Mouse (Mus musculus): ENCODE measurements around the gene Npr2. TPM values are rescaled to one million over a fixed set of nuclear protein-coding genes. Genes with fewer than 3 reads are reported as not detected.
"Not testable (repeated sequence)": the region's sequence is repeated elsewhere in the genome, so short reads cannot be mapped to it uniquely, and the experiment has no call there.

Npr2 gene
- polyA plus RNA-seq, 1 experiment from 2014 or later = 4.8 TPM

DNA sequence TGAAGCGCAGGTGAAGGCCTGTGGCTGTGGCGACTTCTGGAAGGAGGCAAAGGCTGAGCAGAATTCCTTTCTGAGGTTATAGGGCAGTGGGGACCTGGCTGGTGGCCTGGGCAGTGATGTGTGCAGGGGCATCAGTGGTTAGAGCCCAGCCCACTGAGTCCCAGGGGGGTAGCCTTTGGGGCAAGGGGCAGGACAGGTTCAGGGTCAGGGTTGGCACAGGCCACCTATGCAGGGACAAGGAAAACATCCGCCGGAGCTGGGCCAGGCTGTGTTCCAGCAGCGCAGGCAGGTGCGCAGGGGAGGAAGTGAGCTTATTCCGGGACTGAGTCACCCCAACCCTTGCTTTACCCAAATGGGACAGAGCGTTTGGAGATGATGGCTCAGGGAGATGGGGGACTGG lies 45.3 kb upstream of the Npr2 start:
- Histone ChIP-seq H3K4me2 (replicated peaks; ENCODE audit: low read depth) (no peak overlapping the region), H3K4me1 (replicated peaks; ENCODE audit: control insufficient read depth, insufficient read depth) (no peaks in the 10 kb centered on the region), H3K36me3 (ENCODE audit: control insufficient read depth, insufficient read depth, low read length) (peaks cover 19% of the 10 kb centered on the region), H3K9ac (ENCODE audit: low read length) (no peak overlapping the region; the same call in 1 of the 2 replicates), H3K27me3 (ENCODE audit: control insufficient read depth, insufficient read depth, low read length) (no peaks in the 10 kb centered on the region), H3K4me3 (ENCODE audit: low read depth, low read length) (no peak overlapping the region), H3K27ac (replicated peaks) (no peak overlapping the region), H3K9me3 (ENCODE audit: control insufficient read depth, low read length) (no peaks in the 10 kb centered on the region)
- WGBS = 64% methylated on average over 8 of the region's 8 CpGs
- TF ChIP-seq CTCF (IDR thresholded peaks at IDR 0.05; ENCODE audit: low read depth) (no peak), EP300 (optimal IDR thresholded peaks at IDR 0.05) (no peak)
- no peak for DNase-seq (ENCODE audit: low spot score)
- 0 out of 2 replicates have a peak, but pooled peaks have one; percentile 19 for ATAC-seq (ENCODE audit: low FRiP score, low TSS enrichment)

DNA sequence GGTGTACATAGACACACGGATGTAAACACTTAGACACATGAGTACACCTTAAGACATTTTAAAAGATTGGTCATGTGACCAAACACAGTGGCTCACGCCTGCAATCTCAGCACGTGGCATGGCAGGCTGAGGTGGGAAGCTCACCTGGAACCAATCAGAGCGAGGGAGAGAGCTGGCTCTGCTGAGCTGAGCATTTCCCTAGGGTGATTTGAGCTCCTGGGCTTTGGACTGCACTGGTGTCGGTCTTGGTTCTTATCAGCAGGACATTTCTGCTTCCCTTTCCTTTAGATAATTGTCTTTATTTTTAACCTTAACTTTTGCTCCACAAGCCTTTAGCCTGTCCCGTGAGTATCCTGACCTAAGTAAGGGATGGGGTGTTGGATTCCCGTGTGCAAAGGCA lies 44.1 kb upstream of the Npr2 start:
- no peak for DNase-seq (ENCODE audit: low spot score)
- peaks cover 12% of the 10 kb centered on the region for H3K36me3 ChIP-seq (ENCODE audit: control insufficient read depth, insufficient read depth, low read length)
- H3K4me2 ChIP-seq (replicated peaks; ENCODE audit: low read depth) = no peak overlapping the region
- ATAC-seq (ENCODE audit: low FRiP score, low TSS enrichment) = peak; percentile 37; the same call in 1 of the 2 replicates
- H3K27ac ChIP-seq (replicated peaks) = no peak overlapping the region
- H3K4me1 ChIP-seq (replicated peaks; ENCODE audit: control insufficient read depth, insufficient read depth) = no peaks in the 10 kb centered on the region
- TF ChIP-seq CTCF (IDR thresholded peaks at IDR 0.05; ENCODE audit: low read depth) = no peak
- TF ChIP-seq EP300 (optimal IDR thresholded peaks at IDR 0.05) = no peak
- H3K4me3 ChIP-seq (ENCODE audit: low read depth, low read length) = no peak overlapping the region
- H3K9me3 ChIP-seq (ENCODE audit: control insufficient read depth, low read length) = no peaks in the 10 kb centered on the region
- H3K9ac ChIP-seq (ENCODE audit: low read length) = no peak overlapping the region
- 48% methylated on average over 7 of the region's 7 CpGs for WGBS
- H3K27me3 ChIP-seq (ENCODE audit: control insufficient read depth, insufficient read depth, low read length) = no peaks in the 10 kb centered on the region

DNA sequence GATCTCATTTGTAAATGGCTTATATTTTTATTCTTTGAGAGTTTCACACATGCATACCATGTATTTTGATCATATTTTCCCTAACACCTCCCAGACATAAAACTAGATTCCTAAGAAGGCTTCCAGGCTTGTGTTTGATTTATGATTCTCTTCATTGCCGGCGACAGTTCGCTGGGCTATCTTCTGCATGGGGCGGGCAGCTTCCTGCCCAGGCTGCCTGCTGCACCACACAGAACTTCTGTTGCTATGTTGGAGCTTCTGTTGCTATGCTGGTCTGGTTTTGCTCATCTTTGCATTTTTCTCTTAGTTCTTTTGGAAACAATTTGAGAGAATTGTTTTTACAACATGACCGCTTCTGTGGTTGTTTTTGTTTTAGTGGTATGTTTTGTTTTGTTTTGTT lies 40.2 kb upstream of the Npr2 start:
- no peaks in the 10 kb centered on the region for H3K9me3 ChIP-seq (ENCODE audit: control insufficient read depth, low read length)
- H3K27me3 ChIP-seq (ENCODE audit: control insufficient read depth, insufficient read depth, low read length) = no peaks in the 10 kb centered on the region
- no peak overlapping the region for H3K4me3 ChIP-seq (ENCODE audit: low read depth, low read length)
- no peak overlapping the region for H3K9ac ChIP-seq (ENCODE audit: low read length)
- H3K4me2 ChIP-seq (replicated peaks; ENCODE audit: low read depth) = no peak overlapping the region
- DNase-seq (ENCODE audit: low spot score) (no peak), ATAC-seq (ENCODE audit: low FRiP score, low TSS enrichment) (no peak)
- no peak for TF ChIP-seq EP300 (optimal IDR thresholded peaks at IDR 0.05)
- H3K4me1 ChIP-seq (replicated peaks; ENCODE audit: control insufficient read depth, insufficient read depth) = no peaks in the 10 kb centered on the region
- WGBS = 60% methylated on average over 5 of the region's 5 CpGs
- H3K27ac ChIP-seq (replicated peaks) = no peak overlapping the region
- no peaks in the 10 kb centered on the region for H3K36me3 ChIP-seq (ENCODE audit: control insufficient read depth, insufficient read depth, low read length)

DNA sequence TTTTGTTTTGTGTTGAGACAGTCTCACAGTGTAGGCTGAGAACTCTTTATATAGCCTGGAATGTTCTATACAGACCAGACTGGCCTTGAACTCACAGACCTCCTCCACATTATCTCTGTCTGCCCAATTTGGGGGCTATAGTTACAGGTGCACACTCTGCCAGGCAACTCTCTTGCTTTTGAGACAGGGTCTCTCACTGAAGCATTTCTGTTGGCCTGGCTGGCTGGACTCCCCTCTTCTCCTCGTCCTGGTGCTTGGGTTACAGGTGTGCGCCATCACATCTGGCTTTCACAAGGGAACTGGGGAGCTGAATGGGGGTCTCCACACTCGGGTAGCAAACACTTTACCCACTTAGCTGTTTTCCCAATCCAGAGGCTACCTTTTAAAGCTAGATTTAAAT lies 39.8 kb upstream of the Npr2 start:
- ATAC-seq (ENCODE audit: low FRiP score, low TSS enrichment) = no peak
- H3K4me1 ChIP-seq (replicated peaks; ENCODE audit: control insufficient read depth, insufficient read depth) = no peaks in the 10 kb centered on the region
- no peak overlapping the region for H3K27ac ChIP-seq (replicated peaks)
- 69% methylated on average over 3 of the region's 3 CpGs for WGBS
- no peaks in the 10 kb centered on the region for H3K36me3 ChIP-seq (ENCODE audit: control insufficient read depth, insufficient read depth, low read length)
- no peak overlapping the region for H3K4me3 ChIP-seq (ENCODE audit: low read depth, low read length)
- no peaks in the 10 kb centered on the region for H3K9me3 ChIP-seq (ENCODE audit: control insufficient read depth, low read length)
- no peak overlapping the region for H3K9ac ChIP-seq (ENCODE audit: low read length)
- TF ChIP-seq CTCF (IDR thresholded peaks at IDR 0.05; ENCODE audit: low read depth) (no peak), EP300 (optimal IDR thresholded peaks at IDR 0.05) (no peak)
- no peak overlapping the region for H3K4me2 ChIP-seq (replicated peaks; ENCODE audit: low read depth)
- H3K27me3 ChIP-seq (ENCODE audit: control insufficient read depth, insufficient read depth, low read length) = no peaks in the 10 kb centered on the region
- no peak for DNase-seq (ENCODE audit: low spot score)

DNA sequence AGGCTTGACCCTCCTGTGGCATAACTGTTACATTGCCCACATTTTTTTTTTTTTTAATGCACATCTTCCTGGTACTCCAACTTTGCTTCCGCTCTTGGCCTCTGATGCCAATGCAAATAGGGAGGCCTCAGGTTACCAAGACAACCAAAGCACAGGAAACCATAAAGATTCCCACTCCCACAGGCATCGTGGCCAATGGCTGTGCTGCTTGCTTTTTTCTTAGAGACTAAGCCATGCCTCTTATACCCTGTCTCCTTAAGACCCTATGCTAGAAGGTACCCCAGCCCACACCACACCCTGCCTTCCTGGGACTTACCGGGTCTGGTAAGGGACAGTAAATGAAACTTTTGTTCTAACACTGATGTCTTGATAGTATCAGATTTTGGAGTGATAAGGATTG lies 38.3 kb upstream of the Npr2 start:
- Histone ChIP-seq H3K27ac (replicated peaks) (no peak overlapping the region), H3K27me3 (ENCODE audit: control insufficient read depth, insufficient read depth, low read length) (no peaks in the 10 kb centered on the region), H3K36me3 (ENCODE audit: control insufficient read depth, insufficient read depth, low read length) (no peaks in the 10 kb centered on the region), H3K4me1 (replicated peaks; ENCODE audit: control insufficient read depth, insufficient read depth) (no peaks in the 10 kb centered on the region), H3K4me3 (ENCODE audit: low read depth, low read length) (no peak overlapping the region), H3K4me2 (replicated peaks; ENCODE audit: low read depth) (no peak overlapping the region), H3K9ac (ENCODE audit: low read length) (no peak overlapping the region), H3K9me3 (ENCODE audit: control insufficient read depth, low read length) (no peaks in the 10 kb centered on the region)
- TF ChIP-seq EP300 (optimal IDR thresholded peaks at IDR 0.05) (no peak), CTCF (IDR thresholded peaks at IDR 0.05; ENCODE audit: low read depth) (no peak)
- ATAC-seq (ENCODE audit: low FRiP score, low TSS enrichment) = no peak
- WGBS = 45% methylated on average over 3 of the region's 3 CpGs
- DNase-seq (ENCODE audit: low spot score) = peak; percentile 8

DNA sequence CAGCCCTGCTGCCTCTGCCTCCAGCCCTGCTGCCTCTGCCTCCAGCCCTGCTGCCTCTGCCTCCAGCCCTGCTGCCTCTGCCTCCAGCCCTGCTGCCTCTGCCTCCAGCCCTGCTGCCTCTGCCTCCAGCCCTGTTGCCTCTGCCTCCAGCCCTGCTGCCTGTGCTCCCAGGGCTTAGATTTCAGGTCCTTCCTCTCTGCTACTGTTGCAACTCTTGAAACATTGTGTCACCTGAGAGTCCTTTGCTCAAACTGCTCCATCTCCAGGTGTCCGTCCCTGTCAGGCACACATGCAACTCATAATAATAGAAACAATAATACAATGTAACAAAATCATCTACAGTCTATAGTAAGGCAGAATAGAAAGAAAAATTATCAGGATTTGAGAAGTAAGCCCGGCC lies 35.1 kb upstream of the Npr2 start:
- H3K4me2 ChIP-seq (replicated peaks; ENCODE audit: low read depth); H3K9ac ChIP-seq (ENCODE audit: low read length); H3K9me3 ChIP-seq (ENCODE audit: control insufficient read depth, low read length); H3K27ac ChIP-seq (replicated peaks); H3K4me1 ChIP-seq (replicated peaks; ENCODE audit: control insufficient read depth, insufficient read depth); H3K36me3 ChIP-seq (ENCODE audit: control insufficient read depth, insufficient read depth, low read length); H3K27me3 ChIP-seq (ENCODE audit: control insufficient read depth, insufficient read depth, low read length); H3K4me3 ChIP-seq (ENCODE audit: low read depth, low read length); ATAC-seq (ENCODE audit: low FRiP score, low TSS enrichment); DNase-seq (ENCODE audit: low spot score): not testable (repeated sequence)
- WGBS = 74% methylated on average over 2 of the region's 2 CpGs
